Mouse (Mus musculus): Measurements from ENCODE around the gene Msx2.

GRCm38 (mm10) chr13:53466189-53466866, 6.5 kb downstream of the Msx2 start:
- no peak for TF ChIP-seq EP300 (IDR thresholded peaks at IDR 0.05; ENCODE audit: insufficient read depth, low read depth, low read length)
- no peak for TF ChIP-seq CTCF (IDR thresholded peaks at IDR 0.05; ENCODE audit: low read depth, low read length)
